Mouse (Mus musculus): ENCODE data around the gene Zfhx3.

DNA sequence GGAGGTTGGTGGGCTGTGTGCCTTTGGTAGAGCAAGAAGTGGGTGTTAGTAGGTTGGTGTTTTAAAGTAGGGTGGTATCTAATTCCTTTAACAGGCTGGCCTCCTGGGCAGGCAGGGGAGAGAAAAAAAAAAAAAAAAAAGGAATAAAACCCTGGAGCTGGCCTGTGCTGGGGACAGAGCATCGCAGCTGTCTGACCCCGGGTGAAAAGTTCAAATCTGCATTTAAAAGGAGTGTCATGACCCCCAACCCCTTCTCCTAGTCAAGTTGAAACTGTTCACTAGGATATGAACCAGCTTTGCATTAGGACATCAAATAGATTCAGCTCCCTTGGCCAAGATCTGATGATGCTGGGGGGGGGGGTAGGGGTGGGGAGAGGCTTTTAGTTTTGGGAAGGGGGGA lies 786.7 kb downstream of the Zfhx3 start:
- no peak for TF ChIP-seq CTCF (IDR thresholded peaks at IDR 0.05; ENCODE audit: low read depth, low read length)
- no peak for TF ChIP-seq POLR2AphosphoS5 (IDR thresholded peaks at IDR 0.05; ENCODE audit: insufficient replicate concordance, low read depth, low read length)
- TF ChIP-seq TAL1 (conservative IDR thresholded peaks at IDR 0.05; ENCODE audit: low read depth, low read length), result no peak
- TF ChIP-seq GATA1 (IDR thresholded peaks at IDR 0.05; ENCODE audit: borderline replicate concordance, low read length), result no peak
